Mouse (Mus musculus) stomach, embryonic 14.5 days (tissue): ENCODE measurements at regions not wholly inside any gene's neighbourhood (a gene's known extent, or its start where the extent isn't known, plus 50 kb on each side); places are given as distances from the start of the nearest gene placed in this dataset.
"Not testable (repeated sequence)": the region's sequence is repeated elsewhere in the genome, so short reads cannot be mapped to it uniquely, and the experiment has no call there.

Source experiments
- ATAC-seq: fragments of 200-750 bp; cut with Nextera tagmentation; 2 replicates; pipeline ENCODE4 v1.8.0; 2017; ENCODE audit warnings: low read depth, moderate TSS enrichment; ENCODE audit not compliant: insufficient number of reproducible peaks, insufficient read depth, low FRiP score
- H3K27ac ChIP-seq: fragments of 300-500 bp; sonication (generic); 2 replicates; pipeline ENCODE4 v1.5.1; 2014; ENCODE audit warnings: mild to moderate bottlenecking, low read length, moderate library complexity, mixed read lengths
- H3K27me3 ChIP-seq: fragments of 300-500 bp; sonication (generic); 2 replicates; pipeline ENCODE4 v1.6.1; 2014; ENCODE audit warnings: low read length, control low read depth, mixed read lengths; ENCODE audit not compliant: control insufficient read depth, insufficient read depth
- H3K36me3 ChIP-seq: fragments of 300-500 bp; sonication (generic); 2 replicates; pipeline ENCODE4 v1.6.1; 2014; ENCODE audit warnings: mild to moderate bottlenecking, control low read depth, low read length, moderate library complexity, mixed read lengths; ENCODE audit not compliant: control insufficient read depth, insufficient read depth
- H3K4me1 ChIP-seq: fragments of 300-500 bp; sonication (generic); 2 replicates; pipeline ENCODE4 v1.6.1; 2014; ENCODE audit warnings: low read length, control low read depth, mixed read lengths; ENCODE audit not compliant: control insufficient read depth, insufficient read depth
- H3K4me2 ChIP-seq: fragments of 300-500 bp; sonication (generic); replicated peaks from 2 replicates; pipeline ENCODE4 v1.6.1; 2014; ENCODE audit warnings: low read depth, low read length, control low read depth
- H3K4me3 ChIP-seq: fragments of 300-500 bp; sonication (generic); 2 replicates; pipeline ENCODE4 v1.5.1; 2014; ENCODE audit warnings: low read depth, low read length, control low read depth
- H3K9ac ChIP-seq: fragments of 300-500 bp; sonication (generic); replicated peaks from 2 replicates; pipeline ENCODE4 v1.6.1; 2014; ENCODE audit warnings: low read depth, mild to moderate bottlenecking, control low read depth, low read length, moderate library complexity, mixed read lengths
- H3K9me3 ChIP-seq: fragments of 300-500 bp; sonication (generic); 2 replicates; pipeline ENCODE4 v1.6.1; 2016; ENCODE audit warnings: low read depth, low read length, control low read depth; ENCODE audit not compliant: control insufficient read depth
- WGBS: fragments of 180-500 bp; shearing (Covaris S2); extraction: QIAGEN DNeasy Blood & Tissue Kit; methylation state at CpG from one replicate; pipeline ENCODE4 v1.1.7; 2014; 5-methylcytosine and 5-hydroxymethylcytosine counted together

DNA sequence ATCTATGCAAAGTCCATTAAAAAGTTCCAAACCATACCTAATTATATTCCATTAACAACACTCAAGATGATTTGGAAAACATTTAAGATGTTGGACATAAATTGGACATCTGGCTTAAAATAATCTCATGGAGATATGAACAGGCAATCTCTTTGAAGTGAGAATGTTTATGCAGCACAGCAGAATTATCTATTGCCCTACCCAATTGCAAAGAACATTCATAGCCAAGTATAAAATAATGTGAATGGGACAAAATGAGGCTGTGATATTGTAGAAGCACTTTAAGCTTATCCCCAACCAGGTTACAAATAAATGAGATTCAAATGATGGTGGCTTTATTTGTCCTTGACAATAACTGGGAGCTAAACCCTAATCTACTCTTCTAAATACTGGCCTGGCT lies 950.0 kb upstream of the Fam98a start:
- H3K4me3 ChIP-seq, result no peak overlapping the region
- no peak overlapping the region for H3K4me2 ChIP-seq
- no peak for ATAC-seq
- H3K9me3 ChIP-seq, result no peaks in the 10 kb centered on the region
- H3K27ac ChIP-seq, result no peak overlapping the region
- no peaks in the 10 kb centered on the region for H3K4me1 ChIP-seq
- H3K9ac ChIP-seq, result no peak overlapping the region
- H3K36me3 ChIP-seq, result no peaks in the 10 kb centered on the region
- no peaks in the 10 kb centered on the region for H3K27me3 ChIP-seq

- Histone ChIP-seq H3K27me3 (no peaks in the 10 kb centered on the region), H3K27ac (no peak overlapping the region), H3K9ac (no peak overlapping the region), H3K4me2 (no peak overlapping the region), H3K36me3 (no peaks in the 10 kb centered on the region), H3K4me3 (no peak overlapping the region), H3K9me3 (no peaks in the 10 kb centered on the region), H3K4me1 (no peaks in the 10 kb centered on the region)
- no peak for ATAC-seq
- WGBS, result 78% methylated on average over 4 of the region's 4 CpGs
These were observed 948.7 kb upstream of the Fam98a start for GRCm38 (mm10) chr17:76500446-76500845.

- not testable (repeated sequence) for H3K4me2 ChIP-seq, ATAC-seq, H3K4me1 ChIP-seq, H3K4me3 ChIP-seq, H3K27me3 ChIP-seq, H3K36me3 ChIP-seq, H3K9ac ChIP-seq, H3K27ac ChIP-seq, H3K9me3 ChIP-seq
These were observed 948.2 kb upstream of the Fam98a start for GRCm38 (mm10) chr17:76499981-76500380.

- H3K4me2 ChIP-seq, result no peak overlapping the region
- H3K9me3 ChIP-seq, result no peaks in the 10 kb centered on the region
- no peaks in the 10 kb centered on the region for H3K4me1 ChIP-seq
- H3K27ac ChIP-seq, result no peak overlapping the region
- 87% methylated on average over 3 of the region's 3 CpGs for WGBS
- no peaks in the 10 kb centered on the region for H3K27me3 ChIP-seq
- no peak overlapping the region for H3K4me3 ChIP-seq
- ATAC-seq, result no peak
- no peak overlapping the region for H3K9ac ChIP-seq
- no peaks in the 10 kb centered on the region for H3K36me3 ChIP-seq
These were observed 935.6 kb upstream of the Fam98a start for GRCm38 (mm10) chr17:76487347-76487746.

DNA sequence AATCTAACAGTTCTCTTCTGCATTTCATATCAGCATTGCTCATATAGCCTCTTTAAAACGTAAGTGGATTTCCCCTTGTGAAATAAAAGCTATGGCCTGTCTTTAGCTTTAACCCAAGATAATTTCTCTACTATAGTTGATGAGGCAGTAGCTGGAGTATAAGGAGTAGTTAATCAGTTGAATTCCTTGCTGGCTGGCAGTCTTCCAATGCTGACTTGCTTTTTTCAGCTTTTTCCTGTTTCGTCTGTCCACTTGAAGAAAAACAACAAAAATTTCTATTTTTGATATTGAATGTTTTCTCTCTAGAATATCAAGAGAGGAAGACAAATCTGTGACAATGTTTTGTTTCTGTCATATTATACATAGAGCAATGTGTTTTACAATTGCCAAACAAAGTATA lies 932.4 kb upstream of the Fam98a start:
- ATAC-seq, result no peak
- WGBS, result 58% methylated on average over 2 of the region's 2 CpGs
- Histone ChIP-seq H3K4me3 (no peak overlapping the region), H3K36me3 (no peaks in the 10 kb centered on the region), H3K4me2 (no peak overlapping the region), H3K27ac (no peak overlapping the region), H3K4me1 (no peaks in the 10 kb centered on the region), H3K9ac (no peak overlapping the region), H3K27me3 (no peaks in the 10 kb centered on the region), H3K9me3 (no peaks in the 10 kb centered on the region)

DNA sequence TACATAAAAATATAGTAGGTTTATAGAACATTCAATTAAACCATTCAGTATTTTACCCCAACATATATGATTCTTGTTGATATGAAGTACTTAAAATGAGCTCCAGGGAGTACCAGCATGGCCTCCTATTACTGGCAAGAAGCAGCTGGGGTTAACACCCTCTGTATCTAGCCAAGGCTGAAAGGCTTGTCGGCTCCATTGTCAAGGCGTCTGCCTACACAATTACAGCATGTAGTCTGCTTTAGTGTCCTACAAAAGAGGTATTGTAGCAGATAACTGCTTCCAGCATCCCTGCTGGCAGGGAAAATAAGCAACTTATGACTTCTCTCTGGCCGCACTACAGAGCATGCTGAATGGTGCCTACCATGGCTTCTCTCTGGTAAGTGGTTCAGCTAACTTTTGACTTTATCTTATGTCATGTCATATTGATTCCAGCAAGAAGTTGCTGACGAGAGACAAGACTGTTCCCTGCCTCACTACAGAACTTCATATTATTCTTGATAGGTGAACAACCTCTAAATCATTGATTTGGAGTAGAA lies 899.6 kb upstream of the Fam98a start:
- Histone ChIP-seq H3K4me2 (no peak overlapping the region), H3K27ac (no peak overlapping the region), H3K9me3 (no peaks in the 10 kb centered on the region), H3K4me3 (no peak overlapping the region), H3K27me3 (no peaks in the 10 kb centered on the region), H3K9ac (no peak overlapping the region), H3K36me3 (no peaks in the 10 kb centered on the region), H3K4me1 (no peaks in the 10 kb centered on the region)
- ATAC-seq, result 0 out of 2 replicates have a peak, but pooled peaks have one; percentile 14
- 74% methylated on average over 4 of the region's 4 CpGs for WGBS
